Mouse (Mus musculus) neural tube, embryonic 14.5 days (tissue): ENCODE data around the gene Tle4. TPM values are rescaled to one million over a fixed set of nuclear protein-coding genes. Genes with fewer than 3 reads are reported as not detected.

ENCODE experiments used
- ATAC-seq: fragments of 200-750 bp; cut with Nextera tagmentation; 2 replicates; pipeline ENCODE4 v1.8.0; 2017; ENCODE audit warnings: low read depth, mild to moderate bottlenecking, moderate TSS enrichment, moderate library complexity
- H3K27ac ChIP-seq: fragments of 300-500 bp; sonication (generic); 2 replicates; pipeline ENCODE4 v1.5.1; 2014; ENCODE audit warnings: low read depth, mild to moderate bottlenecking, control low read depth, low read length, moderate library complexity, mixed read lengths
- H3K27me3 ChIP-seq: fragments of 300-500 bp; sonication (generic); 2 replicates; pipeline ENCODE4 v1.6.1; 2014; ENCODE audit warnings: low read length; ENCODE audit not compliant: control insufficient read depth, insufficient read depth
- H3K36me3 ChIP-seq: fragments of 300-500 bp; sonication (generic); 2 replicates; pipeline ENCODE4 v1.6.1; 2014; ENCODE audit warnings: low read length, mixed read lengths; ENCODE audit not compliant: control insufficient read depth, insufficient read depth
- H3K4me1 ChIP-seq: fragments of 300-500 bp; sonication (generic); 2 replicates; pipeline ENCODE4 v1.6.1; 2014; ENCODE audit warnings: low read length; ENCODE audit not compliant: control insufficient read depth, insufficient read depth
- H3K4me2 ChIP-seq: fragments of 300-500 bp; sonication (generic); 2 replicates; pipeline ENCODE4 v1.6.1; 2014; ENCODE audit warnings: mild to moderate bottlenecking, low read depth, low read length, control low read depth
- H3K4me3 ChIP-seq: fragments of 300-500 bp; sonication (generic); 2 replicates; pipeline ENCODE4 v1.5.1; 2014; ENCODE audit warnings: low read depth, low read length, control low read depth, mixed read lengths
- H3K9ac ChIP-seq: fragments of 300-500 bp; sonication (generic); replicated peaks from 2 replicates; pipeline ENCODE4 v1.6.1; 2014; ENCODE audit warnings: low read depth, mild to moderate bottlenecking, control low read depth, low read length, mixed read lengths
- H3K9me3 ChIP-seq: fragments of 300-500 bp; sonication (generic); 2 replicates; pipeline ENCODE4 v1.6.1; 2016; ENCODE audit warnings: low read length; ENCODE audit not compliant: control insufficient read depth
- WGBS: fragments of 180-500 bp; shearing (Covaris S2); extraction: QIAGEN DNeasy Blood & Tissue Kit; methylation state at CpG from one replicate; pipeline ENCODE4 v1.1.7; 2014; 5-methylcytosine and 5-hydroxymethylcytosine counted together
- polyA plus RNA-seq: library from polyadenylated mRNA; unstranded; fragments of >200 nt; fragmentation: Nextera tagmentation; extraction: Ambion mirVana; gene quantifications from 2 replicates; pipeline ENCODE4 v1.2.1, GENCODE M21; 2014

Gene Tle4
- polyA plus RNA-seq, 1 experiment from 2014 or later = 27.0 TPM

- no peaks in the 10 kb centered on the region for H3K4me1 ChIP-seq
- H3K4me3 ChIP-seq = no peak overlapping the region
- H3K4me2 ChIP-seq = no peak overlapping the region
- H3K27me3 ChIP-seq = no peaks in the 10 kb centered on the region
- no peaks in the 10 kb centered on the region for H3K36me3 ChIP-seq
- no peak overlapping the region for H3K27ac ChIP-seq
- H3K9ac ChIP-seq = no peak overlapping the region
- WGBS = 51% methylated on average over 2 of the region's 2 CpGs
- H3K9me3 ChIP-seq = no peaks in the 10 kb centered on the region
- no peak for ATAC-seq
Observed at GRCm38 (mm10) chr19:14436567-14436966, 161.3 kb downstream of the Tle4 start.

DNA sequence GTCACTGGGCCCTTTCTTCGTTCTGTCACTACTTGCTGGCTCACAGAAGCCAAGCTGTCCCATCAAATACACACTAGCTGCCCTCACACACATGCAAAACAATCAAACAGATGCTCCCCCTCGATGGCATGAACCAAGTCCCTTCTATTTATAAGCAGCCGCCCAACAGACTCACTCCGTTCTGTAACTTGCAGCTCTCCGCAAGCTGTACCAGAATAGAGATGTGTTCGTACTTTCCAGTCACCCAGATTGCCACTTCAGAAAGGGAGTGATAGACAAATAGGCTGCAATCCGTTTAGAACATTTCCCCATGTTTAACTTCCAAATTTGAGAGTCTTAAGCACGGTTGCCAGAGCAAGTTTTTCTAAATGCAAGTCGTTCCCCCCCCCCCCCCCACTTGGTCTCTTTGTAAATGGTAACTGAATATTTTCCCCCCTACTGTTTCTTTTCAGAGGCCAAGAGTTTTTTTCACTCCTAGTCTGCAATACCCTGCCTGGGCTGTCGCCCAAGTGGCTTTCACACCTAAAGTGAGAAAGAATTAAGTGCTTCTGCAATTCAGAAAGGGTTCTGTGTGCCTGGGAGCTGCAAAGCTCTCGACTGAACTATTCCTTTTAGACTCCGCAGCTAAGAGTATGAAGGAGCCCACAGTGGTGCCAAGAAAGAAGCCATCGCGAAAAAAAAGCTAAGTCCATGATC, 162.0 kb downstream of the Tle4 start:
- Histone ChIP-seq H3K4me3 (no peak overlapping the region), H3K27ac (peak overlapping the region; percentile 39; the same call in 1 of the 2 replicates), H3K4me2 (no peak overlapping the region), H3K36me3 (no peaks in the 10 kb centered on the region), H3K9ac (no peak overlapping the region), H3K9me3 (no peaks in the 10 kb centered on the region), H3K4me1 (no peaks in the 10 kb centered on the region), H3K27me3 (no peaks in the 10 kb centered on the region)
- peak; percentile 75 for ATAC-seq
- WGBS = 18% methylated on average over 14 of the region's 14 CpGs

DNA sequence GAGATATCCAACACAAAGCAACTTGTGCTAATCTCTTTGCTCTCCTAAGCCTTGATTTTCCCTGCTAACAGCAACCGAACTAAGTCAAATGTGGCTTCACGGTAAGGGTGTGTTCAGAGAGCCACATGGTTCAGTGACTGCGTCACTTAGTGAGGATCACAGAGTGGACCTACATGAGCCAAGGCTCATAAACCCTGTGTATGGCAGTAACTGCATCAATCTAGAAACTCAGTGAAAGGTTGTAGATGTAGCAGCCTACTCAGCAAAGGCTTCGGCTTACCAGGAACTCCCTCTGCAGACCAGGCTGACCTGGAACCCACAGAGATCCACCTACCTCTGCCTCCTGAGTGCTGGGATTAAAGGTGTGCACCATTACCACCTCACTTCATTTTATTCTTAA, 164.0 kb downstream of the Tle4 start:
- H3K27me3 ChIP-seq = no peaks in the 10 kb centered on the region
- WGBS = 82% methylated on average over 4 of the region's 4 CpGs
- no peaks in the 10 kb centered on the region for H3K36me3 ChIP-seq
- no peaks in the 10 kb centered on the region for H3K4me1 ChIP-seq
- no peaks in the 10 kb centered on the region for H3K9me3 ChIP-seq
- H3K9ac ChIP-seq = no peak overlapping the region
- H3K4me2 ChIP-seq = no peak overlapping the region
- no peak overlapping the region for H3K4me3 ChIP-seq
- ATAC-seq = no peak
- no peak overlapping the region for H3K27ac ChIP-seq

DNA sequence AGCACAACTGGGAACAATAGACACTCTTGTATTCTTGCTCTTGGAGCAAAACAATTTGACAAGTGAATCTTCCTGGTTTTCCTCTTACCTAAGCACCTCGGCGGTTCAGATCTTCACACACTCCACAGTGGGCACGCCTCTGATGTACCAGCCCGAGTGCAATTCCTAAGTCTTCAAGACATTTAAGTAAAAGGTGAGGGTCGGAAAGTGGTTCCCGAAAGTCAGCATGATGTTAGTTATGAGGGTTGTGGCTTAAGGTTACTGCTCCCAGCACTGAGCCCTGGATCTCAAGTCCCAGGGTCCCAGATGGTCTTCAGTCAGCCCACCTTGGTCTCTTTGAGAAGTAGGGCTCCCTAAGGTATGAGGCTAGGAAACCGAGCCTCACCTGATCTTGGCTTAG, 165.4 kb downstream of the Tle4 start:
- no peaks in the 10 kb centered on the region for H3K27me3 ChIP-seq
- H3K4me1 ChIP-seq = no peaks in the 10 kb centered on the region
- H3K4me3 ChIP-seq = no peak overlapping the region
- 89% methylated on average over 7 of the region's 7 CpGs for WGBS
- no peaks in the 10 kb centered on the region for H3K9me3 ChIP-seq
- ATAC-seq = no peak
- no peak overlapping the region for H3K27ac ChIP-seq
- H3K36me3 ChIP-seq = no peaks in the 10 kb centered on the region
- no peak overlapping the region for H3K9ac ChIP-seq
- H3K4me2 ChIP-seq = no peak overlapping the region

DNA sequence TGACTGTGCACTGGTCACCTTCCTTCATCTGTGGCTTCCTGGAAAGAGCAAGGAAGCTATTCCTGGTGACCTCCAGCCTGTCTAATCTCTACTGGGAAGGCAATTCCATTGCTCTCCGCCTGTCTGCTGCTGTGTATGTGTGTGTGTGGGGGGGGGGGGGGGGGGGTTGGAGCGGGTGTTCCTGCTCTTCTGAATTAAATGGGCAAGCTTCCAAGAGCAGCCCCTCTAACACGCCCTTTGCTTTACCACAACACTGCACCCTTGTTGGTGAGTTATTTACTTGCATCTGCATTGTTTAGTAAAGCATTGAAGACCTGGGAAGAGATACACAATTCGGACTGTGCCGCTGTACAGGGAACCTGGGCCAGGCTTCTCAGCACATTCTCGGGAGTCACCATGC, 170.9 kb downstream of the Tle4 start:
- H3K27ac ChIP-seq = no peak overlapping the region
- no peaks in the 10 kb centered on the region for H3K36me3 ChIP-seq
- no peak overlapping the region for H3K4me2 ChIP-seq
- 40% methylated on average over 5 of the region's 6 CpGs for WGBS
- no peak overlapping the region for H3K4me3 ChIP-seq
- peak; percentile 78 for ATAC-seq
- no peaks in the 10 kb centered on the region for H3K27me3 ChIP-seq
- no peaks in the 10 kb centered on the region for H3K9me3 ChIP-seq
- H3K9ac ChIP-seq = no peak overlapping the region
- no peaks in the 10 kb centered on the region for H3K4me1 ChIP-seq

GRCm38 (mm10) chr19:14426244-14426868, 171.5 kb downstream of the Tle4 start:
- Histone ChIP-seq H3K4me3 (no peak overlapping the region), H3K27ac (no peak overlapping the region), H3K36me3 (no peaks in the 10 kb centered on the region), H3K9me3 (no peaks in the 10 kb centered on the region), H3K9ac (no peak overlapping the region), H3K27me3 (no peaks in the 10 kb centered on the region), H3K4me1 (no peaks in the 10 kb centered on the region), H3K4me2 (no peak overlapping the region)
- WGBS = 26% methylated on average over 19 of the region's 19 CpGs
- 0 out of 2 replicates have a peak, but pooled peaks have one; percentile 4 for ATAC-seq

DNA sequence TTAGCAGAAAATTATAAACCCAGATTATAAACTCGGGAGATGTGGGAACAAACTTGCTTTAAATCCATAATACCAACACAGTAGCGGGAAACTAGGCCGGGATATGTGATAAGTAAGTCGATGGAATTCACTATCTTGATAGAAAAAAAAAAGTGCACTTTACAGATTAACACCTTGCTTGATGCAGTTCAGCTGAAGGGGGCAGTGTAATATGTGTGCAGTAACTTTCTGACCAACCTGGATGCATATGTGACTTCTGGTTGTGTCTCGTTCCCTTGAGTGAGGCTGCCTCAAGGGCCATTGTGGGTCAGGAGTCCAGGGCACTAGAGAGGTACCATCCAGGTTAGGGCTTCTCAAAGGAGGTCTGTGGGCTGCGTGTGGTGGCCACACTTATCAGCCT, 172.7 kb downstream of the Tle4 start:
- Histone ChIP-seq H3K4me3 (no peak overlapping the region), H3K4me1 (no peaks in the 10 kb centered on the region), H3K27me3 (no peaks in the 10 kb centered on the region), H3K36me3 (no peaks in the 10 kb centered on the region), H3K9ac (no peak overlapping the region), H3K27ac (no peak overlapping the region), H3K9me3 (no peaks in the 10 kb centered on the region), H3K4me2 (no peak overlapping the region)
- 87% methylated on average over 6 of the region's 6 CpGs for WGBS
- ATAC-seq = no peak

DNA sequence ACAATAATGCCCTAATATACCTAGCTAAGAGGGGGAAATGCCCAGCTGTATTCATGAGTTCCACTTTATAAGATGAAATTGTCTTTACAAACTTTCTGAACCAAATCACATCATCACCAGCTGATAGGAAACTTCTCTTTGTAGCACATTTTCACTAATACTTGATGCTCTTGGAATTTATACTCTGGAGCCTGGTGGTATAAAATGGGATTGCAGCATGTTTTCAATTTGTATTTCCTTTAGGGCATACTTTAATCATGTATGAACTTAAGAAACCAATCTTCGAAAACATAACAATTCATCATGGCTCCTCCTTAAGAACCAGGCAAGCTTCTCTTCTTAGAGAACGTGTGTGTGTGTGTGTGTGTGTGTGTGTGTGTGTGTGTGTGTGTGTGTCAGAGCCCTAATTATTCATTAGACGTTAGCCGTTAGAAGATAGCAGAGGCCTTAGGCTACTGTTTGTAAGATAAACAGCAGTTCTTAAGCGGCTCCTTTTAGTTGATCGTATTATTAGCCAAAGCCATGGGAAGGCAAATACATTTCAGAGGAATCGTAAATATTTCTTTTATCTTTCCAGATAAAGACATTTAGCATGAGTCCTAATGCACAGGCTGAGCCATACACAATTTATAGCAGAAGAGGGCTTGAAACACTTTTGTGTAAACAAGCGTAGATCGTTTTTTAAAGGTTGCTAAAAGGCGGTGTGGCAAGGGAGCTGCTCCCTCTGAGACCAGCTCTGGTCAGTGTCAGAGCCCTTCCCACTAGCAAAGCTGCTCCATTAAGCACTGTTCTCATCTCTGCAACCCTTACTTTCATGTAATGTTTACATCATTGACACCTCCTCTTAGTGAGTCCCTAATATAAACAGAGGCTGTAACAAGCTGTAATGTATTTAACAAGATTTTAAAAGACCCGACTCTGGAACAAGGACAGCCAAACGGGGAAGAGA, 173.6 kb downstream of the Tle4 start:
- no peak; the same call in 1 of the 2 replicates for ATAC-seq
- H3K27ac ChIP-seq = no peak overlapping the region
- H3K27me3 ChIP-seq = no peaks in the 10 kb centered on the region
- H3K36me3 ChIP-seq = no peaks in the 10 kb centered on the region
- H3K4me3 ChIP-seq = no peak overlapping the region
- no peaks in the 10 kb centered on the region for H3K9me3 ChIP-seq
- no peak overlapping the region for H3K9ac ChIP-seq
- H3K4me2 ChIP-seq = no peak overlapping the region
- no peaks in the 10 kb centered on the region for H3K4me1 ChIP-seq
- 33% methylated on average over 12 of the region's 12 CpGs for WGBS

GRCm38 (mm10) chr19:14421691-14422090, 176.2 kb downstream of the Tle4 start:
- Histone ChIP-seq H3K9me3 (no peaks in the 10 kb centered on the region), H3K27ac (no peak overlapping the region), H3K27me3 (no peaks in the 10 kb centered on the region), H3K4me1 (no peaks in the 10 kb centered on the region), H3K4me2 (no peak overlapping the region), H3K9ac (no peak overlapping the region), H3K4me3 (no peak overlapping the region), H3K36me3 (no peaks in the 10 kb centered on the region)
- 87% methylated on average over 5 of the region's 5 CpGs for WGBS
- no peak for ATAC-seq
